Mouse (Mus musculus) cortical plate, adult 2 months (tissue): Measurements from ENCODE around the gene Tubgcp6. TPM values are rescaled to one million over a fixed set of nuclear protein-coding genes. Genes with fewer than 3 reads are reported as not detected.

ENCODE experiments used
- H3K27ac ChIP-seq: fragments of 200-500 bp; 2 replicates; pipeline ENCODE4 v1.5.1; 2012; ENCODE audit warnings: low read length, control low read depth, inconsistent platforms; ENCODE audit not compliant: insufficient read depth
- H3K4me1 ChIP-seq: fragments of 200-500 bp; 2 replicates; pipeline ENCODE4 v1.6.1; 2011; ENCODE audit warnings: low read length; ENCODE audit not compliant: control insufficient read depth, insufficient read depth
- H3K4me3 ChIP-seq: fragments of 200-500 bp; 2 replicates; pipeline ENCODE4 v1.5.1; 2011; ENCODE audit warnings: mild to moderate bottlenecking, low read length, control low read depth; ENCODE audit not compliant: insufficient read depth
- CTCF ChIP-seq: fragments of 200-500 bp; IDR thresholded peaks from 2 replicates; pipeline ENCODE4 v1.5.1; 2011; ENCODE audit warnings: mild to moderate bottlenecking, control low read depth, low read length; ENCODE audit not compliant: insufficient read depth; ENCODE audit errors: extremely low read depth
- POLR2A ChIP-seq: fragments of 200-500 bp; IDR thresholded peaks from 2 replicates; pipeline ENCODE4 v1.6.1; 2011; ENCODE audit warnings: mild to moderate bottlenecking, low read length, control low read depth; ENCODE audit not compliant: insufficient read depth; ENCODE audit errors: extremely low read depth
- polyA plus RNA-seq: library from polyadenylated mRNA; depleted of rRNA; stranded (reverse); fragments of >200 nt; gene quantifications from 2 replicates; pipeline ENCODE4 v1.2.3, GENCODE M21; 2012

Tubgcp6 gene
- polyA plus RNA-seq, 1 experiment, result 31.8 TPM

DNA sequence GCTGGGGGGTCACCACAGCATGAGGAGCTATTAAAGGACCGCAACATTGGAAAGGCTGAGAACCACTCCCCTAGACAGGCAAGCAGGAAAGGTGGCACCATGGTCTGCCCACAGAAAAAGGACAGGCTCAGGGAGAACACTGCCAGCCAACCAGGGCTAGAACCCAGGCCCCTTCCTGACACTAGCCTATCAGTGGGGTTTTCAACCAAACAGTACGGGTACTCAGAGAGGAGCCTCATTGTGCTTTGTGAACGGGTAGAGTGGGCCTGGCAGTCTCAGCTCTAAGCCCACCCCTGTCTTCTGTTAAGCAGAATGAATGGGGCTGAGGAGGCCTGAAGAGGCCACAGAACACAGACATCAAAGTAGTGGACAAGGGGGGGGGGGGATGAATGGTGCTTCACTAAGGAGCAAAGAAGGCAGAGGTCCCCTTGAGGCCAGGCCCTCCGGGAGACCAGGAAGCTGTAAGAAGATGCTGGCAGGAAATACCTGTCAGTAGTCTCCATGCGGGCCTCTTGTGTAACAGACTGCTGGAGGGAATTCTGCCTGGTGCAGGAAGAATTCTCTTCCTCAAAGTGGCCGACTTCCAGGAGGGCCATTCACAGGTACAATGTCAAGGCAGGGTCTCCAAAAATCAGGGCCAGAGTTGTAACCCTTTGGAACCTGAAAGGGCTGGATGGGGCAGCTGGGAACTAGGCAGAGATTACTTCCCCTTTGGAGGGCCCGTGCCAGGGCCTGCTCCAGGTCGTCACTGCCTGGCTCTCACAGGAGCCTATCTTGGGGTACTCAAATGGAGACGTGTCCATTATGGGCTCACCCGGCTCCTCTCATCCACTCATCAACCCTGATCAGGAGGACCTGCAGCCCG is 48.1 kb downstream of the Tubgcp6 start, which contains the start of gene Trabd:
Gene Trabd (plus strand): TSS at position 512 of the 865 bp plus-strand sequence.
- no peak for TF ChIP-seq CTCF
- no peak for TF ChIP-seq POLR2A

DNA sequence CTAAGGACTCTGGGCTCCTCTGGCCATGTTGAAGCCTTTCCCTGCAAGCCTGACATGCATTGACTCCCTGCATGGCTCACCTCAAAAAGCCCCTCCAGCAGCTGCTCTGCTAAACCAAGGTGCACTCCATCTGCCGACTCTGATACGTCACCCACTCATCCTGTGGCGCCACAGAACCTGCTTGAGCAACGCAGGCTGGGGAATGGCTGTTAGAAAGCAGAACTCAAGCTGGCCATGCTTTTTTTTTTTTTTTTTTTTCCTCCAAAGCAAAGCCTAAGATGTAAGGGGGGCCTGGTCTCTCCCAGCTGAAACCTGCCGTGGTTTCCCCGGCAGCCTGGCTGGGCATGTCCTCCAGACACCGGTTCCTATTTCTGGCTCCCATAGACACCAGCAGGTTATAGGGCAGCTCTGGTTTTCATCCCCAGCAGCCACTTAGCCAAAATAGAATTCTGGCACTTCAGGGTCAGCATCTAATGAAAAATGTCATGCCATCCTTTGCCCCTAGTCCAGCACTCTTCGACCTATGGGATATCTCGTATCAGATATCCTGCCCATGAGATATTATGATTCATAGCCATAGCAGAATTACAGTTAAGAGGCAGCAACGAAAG is 48.8 kb downstream of the Tubgcp6 start:
- H3K27ac ChIP-seq, result no peak overlapping the region
- TF ChIP-seq POLR2A (no peak), CTCF (no peak)
- H3K4me3 ChIP-seq, result no peak overlapping the region
- H3K4me1 ChIP-seq, result peaks cover 3% of the 10 kb centered on the region; the same call in 1 of the 2 replicates

More for the DNA sequence above, 48.1 kb downstream of the Tubgcp6 start, which contains the start of gene Trabd:
- H3K4me1 ChIP-seq, result peaks cover 3% of the 10 kb centered on the region; the same call in 1 of the 2 replicates
- peak within 1 kb of the TSS; percentile 48 for H3K4me3 ChIP-seq
- peak within 1 kb of the TSS; percentile 62 for H3K27ac ChIP-seq

DNA sequence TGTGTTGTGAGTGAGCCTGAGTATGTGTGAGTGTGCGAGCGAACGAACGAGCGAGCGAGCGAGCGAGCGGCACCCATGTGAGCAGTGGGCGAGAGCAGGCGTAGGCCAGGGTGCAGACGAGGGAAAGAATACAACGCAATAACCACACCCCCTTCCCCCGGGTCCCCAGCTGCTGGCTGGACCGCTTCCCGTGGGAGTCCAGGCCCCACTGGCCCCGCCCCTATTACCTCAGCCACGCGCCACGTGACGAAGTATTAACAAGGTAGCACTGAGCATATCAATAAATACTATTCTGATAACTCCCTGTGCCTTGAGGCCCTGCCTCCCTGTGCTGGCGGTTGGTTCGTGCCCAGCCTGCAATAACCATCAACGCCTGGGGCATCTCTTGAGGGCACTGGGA is 52.3 kb downstream of the Tubgcp6 start:
- TF ChIP-seq CTCF (no peak), POLR2A (no peak)
- Histone ChIP-seq H3K27ac (no peak overlapping the region), H3K4me1 (no peaks in the 10 kb centered on the region; the same call in 1 of the 2 replicates), H3K4me3 (no peak overlapping the region)

DNA sequence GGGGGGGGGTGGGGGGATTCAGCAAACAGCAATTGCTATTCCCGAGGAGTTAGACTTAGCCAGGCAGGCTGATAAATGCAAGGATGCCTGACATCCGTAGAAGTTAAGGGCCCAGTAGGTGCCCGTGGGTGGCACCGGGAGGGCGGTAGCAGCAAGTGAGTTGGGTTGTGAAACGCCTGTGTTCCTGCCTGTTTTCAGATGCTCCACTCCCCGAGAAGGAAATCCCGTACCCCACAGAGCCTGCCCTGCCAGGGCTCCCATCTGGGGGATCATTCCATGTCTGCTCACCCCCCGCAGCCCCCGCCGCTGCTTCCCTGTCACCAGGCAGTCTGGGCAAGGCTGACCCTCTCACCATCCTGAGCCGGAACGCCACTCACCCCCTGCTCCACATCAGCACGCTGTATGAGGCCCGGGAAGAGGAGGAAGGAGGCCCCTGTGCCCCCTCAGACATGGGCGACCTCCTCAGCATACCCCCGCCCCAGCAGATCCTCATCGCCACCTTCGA is 53.5 kb downstream of the Tubgcp6 start:
- H3K4me3 ChIP-seq, result no peak overlapping the region
- no peaks in the 10 kb centered on the region; the same call in 1 of the 2 replicates for H3K4me1 ChIP-seq
- H3K27ac ChIP-seq, result no peak overlapping the region
- TF ChIP-seq CTCF, result no peak
- no peak for TF ChIP-seq POLR2A

DNA sequence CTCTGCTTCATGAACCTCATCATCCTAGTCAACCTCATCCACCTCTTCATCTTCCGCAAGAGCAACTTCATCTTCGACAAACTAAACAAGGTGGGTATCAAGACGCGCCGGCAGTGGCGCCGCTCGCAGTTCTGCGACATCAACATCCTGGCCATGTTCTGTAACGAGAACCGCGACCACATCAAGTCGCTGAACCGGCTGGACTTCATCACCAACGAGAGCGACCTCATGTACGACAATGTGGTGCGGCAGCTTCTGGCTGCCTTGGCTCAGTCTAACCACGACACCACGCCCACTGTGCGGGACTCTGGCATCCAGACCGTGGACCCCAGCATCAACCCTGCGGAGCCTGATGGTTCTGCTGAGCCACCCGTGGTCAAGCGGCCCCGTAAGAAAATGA is 54.7 kb downstream of the Tubgcp6 start:
- H3K4me1 ChIP-seq, result no peaks in the 10 kb centered on the region
- no peak overlapping the region for H3K4me3 ChIP-seq
- H3K27ac ChIP-seq, result no peak overlapping the region
- TF ChIP-seq CTCF (no peak), POLR2A (no peak)

DNA sequence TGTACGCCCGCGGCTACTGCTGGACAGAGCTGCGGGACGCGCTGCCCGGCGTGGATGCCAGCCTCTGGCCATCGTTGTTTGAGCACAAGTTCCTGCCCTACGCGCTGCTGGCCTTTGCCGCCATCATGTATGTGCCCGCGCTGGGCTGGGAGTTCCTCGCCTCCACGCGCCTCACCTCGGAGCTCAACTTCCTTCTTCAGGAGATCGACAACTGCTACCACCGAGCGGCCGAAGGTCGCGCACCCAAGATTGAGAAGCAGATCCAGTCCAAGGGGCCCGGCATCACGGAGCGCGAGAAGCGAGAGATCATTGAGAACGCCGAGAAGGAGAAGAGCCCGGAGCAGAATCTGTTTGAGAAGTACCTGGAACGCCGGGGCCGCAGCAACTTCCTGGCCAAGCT is 55.3 kb downstream of the Tubgcp6 start:
- H3K4me3 ChIP-seq, result no peak overlapping the region
- no peak overlapping the region for H3K27ac ChIP-seq
- TF ChIP-seq CTCF, result no peak
- TF ChIP-seq POLR2A, result no peak
- H3K4me1 ChIP-seq, result no peaks in the 10 kb centered on the region

DNA sequence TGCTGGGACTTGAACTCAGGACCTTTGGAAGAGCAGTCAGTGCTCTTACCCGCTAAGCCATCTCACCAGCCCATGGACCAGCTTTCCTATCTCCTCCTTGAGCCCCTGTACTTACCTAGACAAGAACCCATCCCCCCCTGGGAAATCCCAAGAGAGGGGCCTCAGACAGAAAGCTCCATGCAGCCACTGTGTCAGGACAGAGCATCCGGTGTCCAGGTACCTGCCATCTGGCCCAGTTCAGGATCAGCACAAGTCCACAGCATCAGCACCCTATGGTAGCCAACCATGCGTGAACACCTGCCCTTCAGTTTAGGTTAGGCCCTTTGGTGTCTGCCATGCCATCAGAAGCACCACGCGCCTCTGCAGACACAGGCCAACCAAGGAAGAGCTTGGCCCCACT is 58.0 kb downstream of the Tubgcp6 start:
- Histone ChIP-seq H3K4me1 (peaks cover 2% of the 10 kb centered on the region; the same call in 1 of the 2 replicates), H3K4me3 (no peak overlapping the region), H3K27ac (no peak overlapping the region)
- TF ChIP-seq CTCF (no peak), POLR2A (no peak)

DNA sequence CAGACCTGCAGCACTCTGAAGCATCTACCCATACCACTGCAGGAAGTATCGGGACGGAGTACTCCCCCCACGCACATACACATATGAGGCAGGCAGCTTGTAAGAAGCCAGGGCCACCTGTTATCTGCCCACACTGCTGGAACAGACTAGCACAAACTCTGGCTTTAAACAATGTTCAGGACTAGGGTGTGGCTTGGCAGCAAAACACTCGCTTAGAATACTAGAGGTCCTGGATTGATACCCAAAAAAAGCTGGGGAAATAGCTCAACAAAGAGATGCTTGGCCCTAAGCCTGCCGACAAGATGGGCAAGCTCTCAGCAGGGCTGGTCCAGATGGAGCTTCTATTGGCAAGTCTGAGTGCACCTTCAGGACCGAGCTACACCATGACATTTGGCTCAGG is 59.4 kb downstream of the Tubgcp6 start:
- TF ChIP-seq CTCF, result no peak
- TF ChIP-seq POLR2A, result no peak
- Histone ChIP-seq H3K4me3 (no peak overlapping the region), H3K27ac (no peak overlapping the region)

DNA sequence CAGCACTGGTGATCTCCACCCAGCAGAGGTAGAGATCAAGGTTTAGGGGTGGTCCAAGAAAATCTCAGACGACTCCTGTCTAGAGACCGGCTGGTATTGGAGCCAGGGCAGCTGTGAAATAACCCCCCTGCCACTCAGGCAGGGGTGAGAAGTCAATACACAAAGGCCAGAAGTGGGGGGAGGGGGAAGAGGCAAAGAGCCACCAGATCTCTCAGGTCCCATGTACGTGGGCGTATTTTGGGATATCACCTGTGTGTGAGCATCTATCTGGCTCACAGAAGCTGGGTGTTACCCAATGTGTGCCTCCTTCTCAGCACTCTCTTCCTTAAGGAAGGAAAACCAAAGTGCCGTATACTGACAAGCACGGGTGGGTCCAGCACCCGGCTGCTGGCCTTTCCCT is 59.9 kb downstream of the Tubgcp6 start:
- Histone ChIP-seq H3K4me3 (no peak overlapping the region), H3K27ac (no peak overlapping the region), H3K4me1 (peaks cover 2% of the 10 kb centered on the region; the same call in 1 of the 2 replicates)
- TF ChIP-seq CTCF (no peak), POLR2A (no peak)

More for the DNA sequence above, 59.4 kb downstream of the Tubgcp6 start:
- H3K4me1 ChIP-seq, result peaks cover 2% of the 10 kb centered on the region; the same call in 1 of the 2 replicates

DNA sequence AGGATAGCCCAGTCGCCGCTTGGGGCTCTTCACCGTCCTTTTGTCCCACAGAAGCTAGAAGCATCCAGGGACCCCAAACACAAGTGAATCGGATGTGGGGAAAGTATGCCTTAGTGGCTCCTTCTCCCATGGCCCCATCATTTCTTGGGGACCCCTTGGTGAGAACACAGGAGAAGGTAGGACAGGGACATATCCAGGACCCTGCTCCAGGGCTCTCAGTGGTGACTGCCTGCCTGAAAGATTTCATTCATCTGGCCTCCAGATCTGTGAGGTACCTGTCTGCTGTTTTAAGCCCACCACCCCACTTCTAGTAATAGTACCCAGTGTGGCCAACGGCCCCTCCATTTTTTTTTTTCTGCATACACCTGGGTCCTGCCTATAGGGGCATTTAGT is 60.4 kb downstream of the Tubgcp6 start:
- no peak for TF ChIP-seq CTCF
- no peak for TF ChIP-seq POLR2A
- H3K27ac ChIP-seq, result no peak overlapping the region
- H3K4me1 ChIP-seq, result peaks cover 2% of the 10 kb centered on the region; the same call in 1 of the 2 replicates
- no peak overlapping the region for H3K4me3 ChIP-seq
